In the genomic region with DNA sequence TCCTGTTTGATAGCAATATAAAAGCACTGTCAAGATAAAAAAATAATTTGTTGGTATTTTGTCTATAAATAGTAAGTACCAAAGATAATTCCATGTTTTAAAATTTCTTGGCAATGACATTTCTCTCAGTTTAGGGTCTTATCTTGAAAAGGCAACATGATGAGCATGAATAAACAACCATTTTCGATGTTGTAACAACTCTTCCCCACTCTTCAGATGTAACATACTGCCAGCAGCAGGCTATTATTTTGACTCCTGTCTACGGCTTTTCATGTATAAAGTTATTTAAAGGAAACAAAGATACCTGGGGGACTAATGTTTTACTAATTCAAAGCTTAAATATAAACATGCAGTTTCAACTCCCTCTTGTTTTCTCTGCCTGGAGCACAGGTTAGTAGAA, we compare ENCODE assay signal across 28 mouse cellular contexts.
"Had no signal": no experiment of that assay in that cellular context is flagged by ENCODE, and none has a peak within 500 bp of the region (broad histone marks: within the 10 kb centered on the region; RNA-seq: fewer than 3 reads in every experiment).

No protein-coding gene starts in this region.

- H3K27me3 ChIP-seq: embryonic facial prominence, embryonic 12.5 days; embryonic facial prominence, embryonic 13.5 days; embryonic facial prominence, embryonic 15.5 days; forebrain, embryonic 12.5 days; forebrain, embryonic 13.5 days; forebrain, embryonic 15.5 days had no signal

- ATAC-seq: forebrain, embryonic 13.5 days; forebrain, embryonic 14.5 days; forebrain, embryonic 15.5 days; forebrain, embryonic 16.5 days; forebrain, postnatal 0 days had no signal

- H3K36me3 ChIP-seq: embryonic facial prominence, embryonic 10.5 days; embryonic facial prominence, embryonic 12.5 days; embryonic facial prominence, embryonic 13.5 days; embryonic facial prominence, embryonic 15.5 days; forebrain, embryonic 10.5 days; forebrain, embryonic 12.5 days; forebrain, embryonic 15.5 days had no signal

- H3K9me3 ChIP-seq: embryonic facial prominence, embryonic 10.5 days; embryonic facial prominence, embryonic 12.5 days; embryonic facial prominence, embryonic 13.5 days; embryonic facial prominence, embryonic 15.5 days; forebrain, embryonic 10.5 days; forebrain, embryonic 12.5 days; forebrain, embryonic 13.5 days; forebrain, embryonic 15.5 days had no signal

- H3K4me2 ChIP-seq: embryonic facial prominence, embryonic 12.5 days; embryonic facial prominence, embryonic 13.5 days; embryonic facial prominence, embryonic 15.5 days; forebrain, embryonic 12.5 days; forebrain, embryonic 13.5 days; forebrain, embryonic 15.5 days had no signal

- H3K9ac ChIP-seq: embryonic facial prominence, embryonic 12.5 days; embryonic facial prominence, embryonic 13.5 days; embryonic facial prominence, embryonic 15.5 days; forebrain, embryonic 12.5 days; forebrain, embryonic 13.5 days; forebrain, embryonic 15.5 days; forebrain, postnatal 0 days had no signal

- H3K27ac ChIP-seq: embryonic facial prominence, embryonic 10.5 days; embryonic facial prominence, embryonic 12.5 days; embryonic facial prominence, embryonic 13.5 days; embryonic facial prominence, embryonic 15.5 days; forebrain, embryonic 10.5 days; forebrain, embryonic 12.5 days; forebrain, embryonic 13.5 days; forebrain, embryonic 15.5 days; gastrocnemius, adult 2 months had no signal

- H3K4me1 ChIP-seq: embryonic facial prominence, embryonic 10.5 days; embryonic facial prominence, embryonic 12.5 days; embryonic facial prominence, embryonic 13.5 days; embryonic facial prominence, embryonic 15.5 days; forebrain, embryonic 10.5 days; forebrain, embryonic 12.5 days; forebrain, embryonic 13.5 days; forebrain, embryonic 15.5 days had no signal

- DNase-seq: cerebellum, adult 2 months; cerebellum, adult 8-10 months; cerebellum, adult 9-10 months; cerebellum, adult 9-11 months; cerebellum, postnatal 10 days; cerebellum, postnatal 14 days; cerebellum, postnatal 25 days; cerebellum, postnatal 36 days; embryo, embryonic 11 days; forebrain, postnatal 0 days; gastrocnemius, adult 2 months; gastrocnemius, postnatal 10 days; gastrocnemius, postnatal 14 days; gastrocnemius, postnatal 25 days; gastrocnemius, postnatal 36 days; heart, adult 11 months; heart, adult 18-20 months had no signal

- H3K4me3 ChIP-seq: embryonic facial prominence, embryonic 10.5 days; embryonic facial prominence, embryonic 12.5 days; embryonic facial prominence, embryonic 13.5 days; embryonic facial prominence, embryonic 15.5 days; erythroblast, embryonic 14.5 days; forebrain, embryonic 10.5 days; forebrain, embryonic 12.5 days; forebrain, embryonic 13.5 days; forebrain, embryonic 15.5 days; gastrocnemius, adult 2 months had no signal
